Mouse (Mus musculus) adrenal gland, adult 18-20 months (tissue): ENCODE results near the gene Abcd3. TPM values are rescaled to one million over a fixed set of nuclear protein-coding genes. Genes with fewer than 3 reads are reported as not detected.
"Not testable (repeated sequence)": the region's sequence is repeated elsewhere in the genome, so short reads cannot be mapped to it uniquely, and the experiment has no call there.

Source experiments
- DNase-seq, 2 experiments: peaks; one replicate each; pipeline ENCODE4 v3.0.0; 2021 to 2022; ENCODE audit warnings: low spot score in 2 of 2
- total RNA-seq, 2 experiments: library from RNA; stranded (reverse); gene quantifications; 1 replicate in 1 of 2; 2 replicates in 1 of 2; pipeline ENCODE4 v1.2.3; 2021

The Abcd3 gene
- total RNA-seq, 2 experiments from 2014 or later: 96.6 to 100 TPM

DNA sequence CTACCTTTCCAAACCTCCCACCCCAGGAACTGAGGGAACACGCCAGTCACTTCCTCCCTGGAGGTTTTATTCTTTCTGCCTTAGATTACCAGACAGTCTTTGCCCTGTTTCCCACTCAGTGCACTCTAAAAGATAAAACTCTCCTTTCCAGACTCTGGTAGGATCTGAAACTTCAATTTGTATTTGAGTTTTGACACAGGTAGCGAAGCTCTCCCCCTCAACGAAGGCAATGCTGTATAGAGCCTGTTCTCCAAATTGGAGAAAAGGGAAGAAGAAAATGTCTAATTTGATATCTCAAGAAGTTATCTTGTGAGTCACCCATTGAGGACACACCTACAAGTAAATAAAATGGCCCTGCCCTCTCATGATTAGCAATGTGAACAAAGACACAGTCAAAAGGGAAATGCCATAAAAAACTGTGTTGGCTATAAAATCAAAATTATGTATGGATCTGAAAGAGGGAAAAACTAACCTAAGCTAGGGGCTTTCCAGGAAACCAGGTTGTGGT, 4.6 kb upstream of the Abcd3 start:
- no peak for DNase-seq

DNA sequence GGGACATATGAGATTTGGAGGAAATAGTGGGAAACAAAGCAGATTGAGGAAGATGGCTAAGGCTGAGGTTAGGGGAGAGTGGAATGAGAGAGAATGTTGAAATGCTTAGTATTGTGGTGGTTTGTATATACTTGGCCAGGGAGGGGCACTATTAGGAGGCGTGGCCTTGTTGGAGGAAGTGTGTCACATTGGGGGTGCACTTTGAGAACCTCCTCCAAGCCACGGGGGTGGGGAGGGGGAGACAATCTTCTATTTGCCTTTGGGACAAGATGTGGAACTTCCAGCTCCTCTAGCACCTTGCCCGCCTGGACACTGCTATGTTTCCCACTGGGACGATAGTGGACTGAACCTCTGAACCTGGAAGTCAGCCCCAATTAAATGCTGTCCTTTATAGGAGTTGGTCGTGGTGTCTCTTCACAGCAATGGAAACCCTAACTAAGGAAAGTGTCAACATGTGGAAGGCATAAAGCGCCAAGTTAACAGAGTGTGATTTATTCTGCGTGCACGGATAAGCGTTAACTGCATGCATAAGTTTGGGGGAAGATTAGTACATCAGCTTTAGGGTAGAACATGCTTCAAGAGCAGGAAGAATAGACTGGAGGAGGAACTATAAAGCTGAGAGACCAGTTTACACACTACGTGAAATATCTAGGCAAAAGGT, 3.8 kb upstream of the Abcd3 start:
- no peak for DNase-seq

DNA sequence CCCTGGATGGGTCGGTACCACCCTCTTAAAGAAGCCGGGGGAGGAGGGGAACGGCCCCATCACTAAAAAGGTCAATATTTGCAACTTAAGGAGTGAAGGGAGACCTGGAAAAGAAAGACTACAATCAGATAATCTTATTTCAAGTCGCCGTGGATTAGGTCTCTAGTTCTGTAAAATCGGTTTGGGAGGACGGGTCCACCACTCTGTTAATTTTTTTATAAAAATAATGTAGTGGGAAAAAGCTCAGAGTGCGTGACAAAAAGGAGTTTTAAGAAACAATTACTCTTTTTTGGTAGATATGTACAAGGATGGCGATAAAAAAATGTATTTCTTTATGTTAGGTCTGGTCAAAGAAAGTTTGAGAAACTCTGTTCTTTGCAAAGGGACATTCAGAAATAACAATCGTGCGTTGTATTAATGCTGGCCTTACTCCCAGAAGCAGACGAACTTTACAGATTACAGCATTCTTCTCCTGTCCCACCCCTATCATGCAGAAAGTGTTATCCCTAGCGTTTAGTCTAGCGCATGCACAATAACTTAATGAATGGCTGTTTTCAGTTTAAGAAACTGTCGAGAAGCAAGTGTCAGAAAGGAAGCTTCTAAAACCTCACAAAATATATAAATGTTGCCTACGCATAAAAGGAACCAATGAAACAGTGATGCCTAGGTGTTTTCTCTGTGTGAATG, 590 bp upstream of the Abcd3 start:
- no peak for DNase-seq

DNA sequence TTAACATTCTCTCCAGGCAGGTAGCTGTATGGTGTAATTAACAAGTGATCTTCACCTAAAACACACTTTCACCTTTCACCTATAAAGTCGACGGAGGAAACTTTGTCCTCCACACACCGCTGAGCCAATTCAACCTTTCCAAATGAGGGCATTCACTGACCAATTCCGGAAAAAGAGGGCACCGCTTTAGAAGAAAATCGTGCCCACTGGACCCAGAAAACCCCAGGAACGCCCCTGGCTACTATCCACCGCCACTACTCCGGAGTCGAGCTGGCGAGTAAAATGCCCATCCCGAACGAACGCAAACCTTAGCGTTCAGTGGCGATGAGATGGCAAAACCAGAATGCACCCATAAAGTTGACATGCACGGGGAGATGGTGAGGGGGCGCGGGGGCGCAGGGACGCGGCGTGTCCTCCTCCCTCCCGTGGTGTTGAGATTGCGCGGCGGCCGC, 663 bp downstream of the Abcd3 start:
- DNase-seq: no peak

DNA sequence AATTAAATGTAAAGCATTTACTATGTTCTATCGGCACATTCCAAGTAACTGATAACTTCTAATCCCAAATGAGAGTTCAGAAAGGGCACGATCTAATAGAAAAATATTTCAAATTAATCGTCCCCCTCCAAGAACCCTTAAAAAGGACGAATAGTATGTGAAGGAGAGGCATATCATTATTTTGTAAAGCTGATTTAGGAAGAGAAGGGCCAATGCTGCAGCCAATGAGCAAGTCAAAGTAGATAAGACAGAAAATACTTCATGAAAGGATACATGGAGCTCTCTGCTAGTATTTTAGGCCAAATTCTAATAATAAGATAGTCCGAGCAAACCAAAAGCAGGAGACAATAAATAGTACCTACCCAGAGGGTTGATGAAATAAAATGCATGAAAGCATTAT, 1.3 kb downstream of the Abcd3 start:
- no peak for DNase-seq

DNA sequence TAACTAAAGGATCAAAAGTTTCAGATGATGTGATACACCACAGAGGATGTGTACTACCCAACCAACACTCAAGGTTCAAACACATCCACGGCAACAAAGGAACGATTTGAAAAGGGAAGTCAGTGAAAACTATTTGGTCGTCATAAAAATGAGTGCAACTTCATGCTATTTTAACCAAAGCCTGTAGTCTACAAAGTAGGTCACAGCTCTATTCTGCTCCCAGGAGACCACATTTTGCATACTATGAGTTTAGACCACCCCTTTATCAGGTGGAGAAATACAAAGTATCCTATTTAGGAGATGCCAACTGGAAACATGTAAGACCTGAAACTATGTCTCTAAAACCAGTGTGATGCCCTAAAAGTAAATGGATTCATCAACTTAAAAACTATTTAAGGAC, 6.9 kb downstream of the Abcd3 start:
- DNase-seq: no peak

DNA sequence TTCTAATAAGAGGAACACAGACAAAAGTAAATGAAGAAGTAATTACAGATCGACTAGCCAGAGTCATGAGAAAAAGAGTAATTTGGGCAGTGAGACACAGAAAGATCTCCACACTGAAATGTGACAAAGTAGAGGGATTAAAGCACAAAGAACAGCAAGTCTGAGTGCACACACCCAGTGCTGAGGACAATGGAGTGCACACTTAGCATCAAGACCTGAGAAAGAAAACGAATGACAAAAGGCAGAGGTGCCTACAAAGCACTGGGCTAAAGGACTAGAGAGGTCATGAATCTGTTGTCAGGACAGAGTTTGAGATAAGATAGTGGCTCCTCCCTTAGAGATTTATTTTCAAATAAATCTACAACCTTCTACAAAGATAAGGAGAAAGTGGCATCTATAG, 20.9 kb downstream of the Abcd3 start:
- no peak for DNase-seq

DNA sequence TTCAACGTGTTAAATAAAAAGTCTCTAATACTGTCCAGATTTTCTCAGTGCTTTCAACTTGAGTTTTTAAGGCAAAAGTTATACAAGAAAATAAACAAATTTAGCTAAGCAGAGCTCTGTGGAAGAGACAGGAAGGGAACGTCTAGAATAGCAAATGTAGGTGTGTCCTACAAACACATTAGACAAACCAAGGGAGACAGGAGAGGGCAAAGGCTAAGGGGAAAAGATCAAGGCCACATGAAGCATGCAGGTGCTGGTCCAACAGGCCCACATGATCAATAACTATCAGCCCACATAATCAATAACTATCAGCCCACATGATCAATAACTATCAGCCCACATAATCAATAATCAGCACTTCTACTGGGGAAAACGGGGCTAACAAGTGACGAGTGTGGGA, 22.9 kb downstream of the Abcd3 start:
- no peak for DNase-seq

DNA sequence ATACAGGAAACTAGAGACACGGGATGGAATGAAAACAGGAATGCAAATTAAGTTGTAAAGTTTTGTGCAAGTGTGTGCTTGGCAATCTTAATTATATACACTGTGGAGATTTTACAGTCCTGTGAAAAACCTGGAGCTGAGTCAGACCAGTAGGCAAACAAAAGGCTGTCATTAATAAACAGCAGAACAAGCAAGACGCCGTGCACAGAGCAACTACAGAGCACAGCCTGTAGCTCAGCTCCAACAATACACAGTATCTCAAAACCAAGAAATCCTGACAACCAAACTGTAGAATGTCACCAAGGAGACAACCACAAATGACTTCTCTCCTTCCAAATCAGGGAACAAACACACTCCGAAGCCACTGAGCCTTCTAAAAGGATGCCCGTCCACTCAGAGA, 24.7 kb downstream of the Abcd3 start:
- no peak for DNase-seq

DNA sequence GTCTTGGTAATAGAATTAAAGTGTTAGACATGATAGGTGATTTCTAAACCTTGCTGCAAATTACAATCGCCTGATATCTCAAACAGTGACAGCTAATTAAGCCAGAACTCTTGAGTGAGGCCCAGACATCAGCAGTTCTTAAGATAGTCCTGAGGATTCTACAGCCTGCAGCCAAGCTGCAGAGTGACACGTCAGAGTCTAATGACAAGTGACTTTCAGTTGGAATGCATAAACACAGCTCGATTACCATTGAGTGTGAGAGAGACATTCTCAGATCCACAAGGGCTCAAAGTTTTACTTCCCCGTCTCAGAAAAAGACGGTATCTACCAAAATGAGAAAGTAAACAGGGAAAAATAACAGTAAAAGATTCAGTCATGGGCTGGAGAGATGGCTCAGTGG, 25.3 kb downstream of the Abcd3 start:
- no peak for DNase-seq

DNA sequence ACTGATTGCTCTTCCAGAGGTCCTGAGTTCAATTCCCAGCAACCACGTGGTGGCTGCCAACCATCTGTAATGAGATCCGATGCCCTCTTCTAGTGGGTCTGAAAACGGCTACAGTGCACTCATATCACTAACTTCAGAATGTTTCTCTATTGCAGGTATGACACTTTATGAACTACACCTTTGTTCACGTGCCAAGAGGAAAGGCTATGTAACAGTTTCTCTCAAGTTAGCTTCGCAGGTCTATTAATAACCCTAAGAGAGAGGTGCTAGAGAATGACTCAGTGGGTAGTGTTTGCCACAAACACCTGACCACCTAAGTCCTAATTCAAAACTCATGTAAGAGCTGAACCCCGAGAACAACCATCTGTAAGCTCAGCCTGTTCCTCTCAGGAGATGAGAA, 32.1 kb downstream of the Abcd3 start:
- DNase-seq: no peak

DNA sequence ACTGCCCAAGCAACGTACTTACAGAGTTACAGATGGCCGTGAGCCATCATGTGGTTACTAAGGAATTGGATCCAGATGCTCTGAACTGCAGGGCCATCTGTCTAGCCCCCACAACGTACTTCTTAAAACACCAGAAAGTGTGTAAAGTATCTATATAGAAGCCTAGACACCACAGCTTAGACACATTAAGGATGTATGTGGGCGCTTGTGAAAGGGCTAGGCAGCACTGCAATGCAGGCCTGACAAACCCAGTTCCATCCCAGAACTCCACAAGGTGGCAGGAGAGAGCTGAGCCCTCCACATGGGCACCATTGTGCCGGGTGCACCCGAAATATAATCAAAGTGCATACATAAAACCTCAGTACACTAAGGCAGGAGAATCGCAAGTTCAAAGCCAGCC, 37.2 kb downstream of the Abcd3 start:
- peak; percentile 29 to 51 for DNase-seq

DNA sequence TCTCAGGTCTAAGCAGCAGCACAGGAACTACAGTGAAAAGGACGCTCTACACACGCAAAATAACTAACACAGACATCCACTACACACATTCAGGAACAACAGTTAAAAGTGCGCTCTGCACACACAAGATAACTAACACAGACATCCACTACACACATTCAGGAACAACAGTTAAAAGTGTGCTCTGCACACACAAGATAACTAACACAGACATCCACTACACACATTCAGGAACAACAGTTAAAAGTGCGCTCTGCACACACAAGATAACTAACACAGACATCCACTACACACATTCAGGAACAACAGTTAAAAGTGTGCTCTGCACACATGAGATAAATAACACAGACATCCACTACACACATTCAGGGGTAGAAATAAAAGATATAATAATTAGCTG, 41.8 kb downstream of the Abcd3 start:
- DNase-seq: not testable (repeated sequence)

DNA sequence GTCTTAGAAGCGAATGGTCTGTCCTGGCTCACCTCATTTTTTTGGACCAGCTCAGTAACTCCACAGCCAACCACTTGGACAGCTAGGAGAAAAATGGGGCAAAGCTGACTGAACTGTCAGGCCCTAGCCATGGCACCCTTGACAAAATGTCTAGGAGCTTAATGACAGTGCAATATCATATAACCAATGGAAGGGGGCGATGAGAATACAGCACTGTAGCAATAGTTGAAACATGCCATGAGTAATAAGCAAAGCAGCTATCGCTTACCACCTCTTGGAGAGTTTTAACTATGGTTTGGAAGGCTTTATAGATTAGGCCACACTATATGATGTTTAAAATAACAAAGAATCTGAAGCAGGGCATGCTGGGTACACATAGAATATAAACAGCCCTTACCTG, 46.3 kb downstream of the Abcd3 start:
- DNase-seq: no peak

DNA sequence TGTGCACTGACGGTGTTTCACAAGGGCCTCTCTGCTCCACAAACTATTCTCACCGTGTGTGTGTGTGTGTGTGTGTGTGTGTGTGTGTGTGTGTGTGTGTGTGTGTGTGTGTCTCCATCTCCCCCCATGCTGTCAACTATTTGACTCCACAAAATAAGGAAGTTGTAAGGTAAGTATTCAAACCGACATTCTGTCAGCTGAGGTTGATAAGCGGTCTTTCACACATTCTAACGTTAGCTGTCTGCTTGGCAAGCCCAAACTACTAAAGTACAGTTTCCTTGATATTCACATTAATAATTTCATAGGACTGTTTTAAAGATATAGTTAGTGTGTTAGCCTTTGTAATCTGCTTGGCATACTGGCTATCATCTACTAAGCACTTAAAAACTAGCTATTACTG, 48.3 kb downstream of the Abcd3 start:
- no peak for DNase-seq

DNA sequence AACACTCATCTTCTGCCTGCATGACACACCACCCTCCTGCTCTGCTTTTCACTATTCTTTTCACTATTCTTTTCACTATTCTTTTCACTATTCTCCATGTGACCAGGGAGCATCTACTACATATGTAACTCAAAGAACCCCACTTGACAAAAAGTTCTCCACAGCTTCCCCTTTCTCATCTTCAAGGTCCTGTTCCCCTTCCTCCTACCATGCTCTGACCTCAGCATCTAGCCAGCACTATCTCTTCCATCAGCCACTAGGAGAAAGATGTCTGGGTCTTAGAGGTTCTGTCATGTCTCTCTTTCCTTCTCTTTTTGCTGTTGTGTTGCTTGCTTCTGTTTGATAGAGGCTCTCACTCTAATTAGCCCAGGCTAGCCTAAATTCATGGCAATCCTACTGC, 49.1 kb downstream of the Abcd3 start:
- DNase-seq: no peak

DNA sequence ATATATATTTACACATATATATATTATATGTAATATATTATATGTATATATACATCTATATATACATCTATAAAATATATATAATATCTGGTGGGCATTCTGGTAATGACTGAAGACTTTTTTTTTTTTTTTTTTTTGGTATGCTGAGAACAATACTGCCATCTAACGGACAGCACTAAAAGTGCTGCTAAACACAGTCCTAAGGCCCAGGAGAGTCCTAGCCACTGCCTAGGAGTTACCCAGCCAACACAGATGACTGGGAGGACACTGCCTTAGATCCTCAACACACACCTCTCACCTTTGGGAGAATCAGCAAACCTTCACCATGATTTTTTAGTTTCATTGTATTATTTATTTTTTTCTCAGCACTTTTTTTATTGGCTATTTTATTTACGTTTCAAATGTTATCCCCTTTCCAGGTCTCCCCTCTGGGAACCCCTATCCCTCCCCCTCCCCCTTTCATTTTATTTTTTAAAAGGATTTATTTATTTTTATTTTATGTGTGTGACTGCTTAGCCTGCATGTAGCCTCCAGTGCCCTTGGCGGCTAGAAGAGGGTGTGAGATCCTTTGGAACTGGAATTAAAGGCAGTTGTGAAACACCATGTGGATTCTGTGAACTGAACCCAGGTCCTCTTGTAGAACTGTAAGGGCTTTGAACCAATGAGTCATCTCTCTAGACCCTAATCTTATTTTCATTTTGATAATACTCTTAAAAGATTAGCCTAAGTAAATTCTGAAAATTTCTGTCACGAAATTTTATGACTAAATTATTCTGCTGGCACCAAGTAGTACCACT, 52.8 kb downstream of the Abcd3 start:
- DNase-seq: no peak

DNA sequence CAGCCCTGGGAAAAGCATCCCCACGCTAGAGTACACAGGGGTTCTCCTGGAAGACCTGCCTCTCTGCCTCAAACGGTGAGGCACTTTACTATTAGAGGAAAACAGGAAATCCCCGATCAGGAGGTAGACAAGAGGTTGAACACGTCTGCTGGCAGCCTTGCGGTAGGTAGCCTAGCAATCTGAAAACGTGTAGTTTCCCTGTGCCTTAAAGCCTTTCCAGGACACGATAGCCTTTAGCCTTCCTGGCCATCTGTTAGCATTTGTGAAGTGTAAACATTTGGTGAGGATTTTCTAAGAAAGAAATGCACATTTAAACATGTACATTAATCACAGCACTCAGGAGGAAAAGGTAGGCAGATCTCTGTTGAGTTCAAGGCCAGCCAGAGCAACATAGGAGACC, 56.7 kb downstream of the Abcd3 start:
- DNase-seq: no peak

DNA sequence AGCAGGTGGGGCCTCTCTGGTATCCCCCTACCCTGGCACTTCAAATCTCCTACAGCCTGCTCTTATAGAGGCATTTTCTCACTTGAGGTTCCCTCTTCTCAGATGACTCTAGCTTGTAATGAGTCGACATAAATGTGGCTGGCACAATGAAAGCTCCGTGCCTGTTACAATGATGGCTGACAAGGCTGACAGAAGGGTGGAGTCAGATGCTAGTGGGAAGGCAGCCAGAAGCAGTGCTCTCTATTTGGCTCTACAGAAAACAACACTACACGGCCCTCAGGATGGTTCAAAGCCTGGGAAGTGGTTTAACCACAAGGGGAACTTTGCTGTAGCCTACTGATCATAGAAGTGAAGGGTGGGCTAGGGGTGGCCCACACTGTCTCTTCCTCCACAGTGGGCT, 60.0 kb downstream of the Abcd3 start:
- no peak for DNase-seq

DNA sequence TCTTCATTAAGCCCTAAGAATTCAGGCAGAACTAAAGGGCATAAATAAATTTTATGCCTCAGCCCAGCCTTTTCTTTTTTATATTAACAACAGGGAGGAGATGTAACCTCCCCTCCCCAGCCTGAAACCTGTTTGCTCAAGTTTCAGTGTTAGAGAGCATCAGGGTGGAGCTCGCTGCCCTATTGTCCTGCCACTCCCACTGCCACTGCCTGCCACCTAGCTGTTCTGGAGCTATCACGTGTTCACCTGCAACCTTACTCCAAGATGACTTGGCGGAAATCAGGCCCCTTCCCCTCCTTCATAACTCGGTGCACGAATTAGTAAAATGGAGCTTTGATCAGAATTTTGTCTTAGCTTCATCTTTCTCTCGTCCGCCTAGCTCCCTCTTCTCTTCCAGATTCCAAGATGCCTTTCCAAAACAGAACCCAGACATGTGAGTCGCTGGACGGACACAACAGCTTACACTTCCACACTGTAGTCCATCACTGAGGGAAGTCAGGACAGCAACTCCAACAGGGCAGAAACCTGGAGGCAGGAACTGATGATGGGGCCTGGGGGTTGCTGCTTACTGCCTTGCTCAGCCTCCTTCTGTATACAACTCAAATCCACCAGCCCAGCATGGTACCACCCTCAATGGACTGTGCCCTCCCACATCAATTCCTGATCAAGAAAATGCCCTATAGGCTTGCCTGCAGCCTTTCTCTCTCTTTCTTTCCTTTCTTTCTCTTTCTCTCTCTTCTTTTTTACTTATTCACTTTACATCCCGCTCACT, 60.6 kb downstream of the Abcd3 start:
- not testable (repeated sequence) for DNase-seq

DNA sequence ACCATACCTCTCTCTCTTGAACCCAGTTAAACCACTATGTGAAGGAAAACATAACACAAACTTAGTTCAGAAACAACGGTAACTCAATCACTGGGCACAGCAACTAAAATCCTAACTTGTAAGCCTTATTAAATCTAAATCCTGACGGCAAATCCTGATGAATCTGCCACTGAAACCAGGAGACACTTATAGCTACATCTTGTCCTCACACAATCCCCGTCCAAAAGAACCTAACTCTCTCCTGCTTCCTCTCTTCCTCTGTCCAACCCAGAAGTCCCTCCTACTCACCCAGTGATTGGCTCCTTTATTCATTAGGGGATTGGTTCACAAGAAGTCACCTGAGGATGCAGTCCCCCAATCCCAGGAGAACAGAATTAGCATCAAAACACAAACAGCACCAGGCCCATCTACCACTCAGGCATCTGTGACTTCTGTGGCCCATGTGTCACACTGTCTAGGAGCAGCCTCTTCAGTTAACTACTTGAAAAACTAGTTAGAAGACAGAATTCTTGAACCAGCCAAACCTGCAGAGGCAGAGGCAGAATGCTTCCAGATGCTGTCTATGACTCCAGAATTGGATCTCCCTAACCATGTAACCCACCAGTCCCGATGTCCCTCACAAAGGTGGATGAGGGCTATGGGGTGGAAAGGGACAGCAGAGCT, 73.8 kb downstream of the Abcd3 start:
- DNase-seq: not testable (repeated sequence)
